ENCODE assay signal across 8 mouse cellular contexts in the genomic region with DNA sequence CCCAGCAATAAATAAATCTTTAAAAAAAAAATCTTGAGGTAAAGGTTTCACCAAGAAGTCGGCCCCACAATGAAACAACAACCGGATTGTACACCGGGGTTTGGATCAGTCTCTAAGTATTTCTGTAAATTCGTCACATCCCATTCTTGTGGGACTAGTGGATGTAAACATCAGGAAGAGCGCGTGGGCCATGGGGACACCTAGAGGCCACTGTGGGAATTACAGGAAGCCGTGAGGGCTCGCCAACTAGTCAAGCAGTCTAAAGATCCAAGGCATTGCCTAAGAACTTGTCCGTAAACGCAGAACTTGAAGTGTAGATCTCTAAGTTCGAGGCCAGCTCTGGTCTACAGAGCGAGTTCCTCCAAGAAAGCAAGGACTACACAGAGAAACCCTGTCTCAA. TPM values are rescaled to one million over a fixed set of nuclear protein-coding genes. Genes with fewer than 3 reads are reported as not detected.
A peak's percentile ranks its signal among the peaks of the same experiment; 100 is the strongest.
DNase-seq lines count a peak whose midpoint lies in the region; ATAC-seq and TF ChIP-seq lines count a peak whose summit lies in the region.

No protein-coding gene starts in this region.

- H3K9me3 ChIP-seq in intestine, postnatal 0 days (ENCODE audit: control insufficient read depth) = no peaks in the 10 kb centered on the region
- no peaks in the 10 kb centered on the region for H3K9me3 ChIP-seq in intestine, embryonic 16.5 days (ENCODE audit: control insufficient read depth, low read length)
- H3K9me3 ChIP-seq in E14TG2a.4 (ENCODE audit: low read length) = no peaks in the 10 kb centered on the region
- H3K9me3 ChIP-seq in neural tube, embryonic 11.5 days (ENCODE audit: control insufficient read depth, low read length) = no peaks in the 10 kb centered on the region

- 0 out of 2 replicates have a peak, but pooled peaks have one; percentile 15 for ATAC-seq in intestine, postnatal 0 days
- no peak for ATAC-seq in intestine, embryonic 16.5 days
- no peak for ATAC-seq in neural tube, embryonic 11.5 days (ENCODE audit: insufficient read depth, low FRiP score, low TSS enrichment)
- ATAC-seq in activated CD4-positive, CD25-positive, alpha-beta regulatory T cell, adult 4 months = no peak

- no peak overlapping the region for H3K9ac ChIP-seq in intestine, postnatal 0 days (ENCODE audit: low read depth, low read length)
- H3K9ac ChIP-seq in intestine, embryonic 16.5 days (ENCODE audit: low read depth, low read length) = no peak overlapping the region
- H3K9ac ChIP-seq in neural tube, embryonic 11.5 days (ENCODE audit: low read length) = no peak overlapping the region

- H3K27ac ChIP-seq in intestine, postnatal 0 days (ENCODE audit: low read depth, low read length) = no peak overlapping the region
- H3K27ac ChIP-seq in intestine, embryonic 16.5 days (ENCODE audit: low read length) = no peak overlapping the region
- no peak overlapping the region for H3K27ac ChIP-seq in embryonic fibroblast, embryonic 13.5 days (ENCODE audit: insufficient read depth, low read length)
- H3K27ac ChIP-seq in neural tube, embryonic 11.5 days (ENCODE audit: low read depth, low read length) = no peak overlapping the region

- H3K36me3 ChIP-seq in intestine, postnatal 0 days (ENCODE audit: control insufficient read depth, insufficient read depth) = peaks cover 20% of the 10 kb centered on the region
- H3K36me3 ChIP-seq in intestine, embryonic 16.5 days (ENCODE audit: control insufficient read depth, insufficient read depth, low read length) = peaks cover 5% of the 10 kb centered on the region
- peaks cover 21% of the 10 kb centered on the region for H3K36me3 ChIP-seq in E14TG2a.4 (ENCODE audit: insufficient read depth, low read length)
- no peaks in the 10 kb centered on the region for H3K36me3 ChIP-seq in neural tube, embryonic 11.5 days (ENCODE audit: control insufficient read depth, insufficient read depth, low read length)

- WGBS in intestine, postnatal 0 days = 39% methylated on average over 12 of the region's 12 CpGs
- WGBS in intestine, embryonic 16.5 days = 37% methylated on average over 12 of the region's 12 CpGs
- WGBS in neural tube, embryonic 11.5 days = 37% methylated on average over 12 of the region's 12 CpGs

- H3K4me2 ChIP-seq in intestine, postnatal 0 days (replicated peaks; ENCODE audit: low read depth) = no peak overlapping the region
- no peak overlapping the region for H3K4me2 ChIP-seq in intestine, embryonic 16.5 days (ENCODE audit: low read depth, low read length)
- no peak overlapping the region for H3K4me2 ChIP-seq in neural tube, embryonic 11.5 days (ENCODE audit: low read depth)

- DNase-seq in adrenal gland, postnatal 25 days = peak; percentile 63
- peak; percentile 49 to 52 for DNase-seq in left cerebral cortex, postnatal 25 days (ENCODE audit: low spot score in 2 of 2)
- peak; percentile 78 for DNase-seq in neural tube, embryonic 11.5 days (ENCODE audit: low spot score)

- TF ChIP-seq CTCF in intestine, postnatal 0 days (IDR thresholded peaks at IDR 0.05; ENCODE audit: low read depth) = peak; percentile 91
- TF ChIP-seq CTCF in E14TG2a.4 (conservative IDR thresholded peaks at IDR 0.05; ENCODE audit: low read length) = peak; percentile 98
- TF ChIP-seq CTCF in embryonic fibroblast, embryonic 13.5 days (IDR thresholded peaks at IDR 0.05; ENCODE audit: borderline replicate concordance, insufficient read depth, low read length) = peak; percentile 53; the same call in 1 of the 2 replicates

- 0 out of 2 replicates have a peak, but pooled peaks cover 3% of the 10 kb centered on the region for H3K4me1 ChIP-seq in intestine, postnatal 0 days (replicated peaks; ENCODE audit: control insufficient read depth, insufficient read depth, low read length)
- H3K4me1 ChIP-seq in intestine, embryonic 16.5 days (ENCODE audit: control insufficient read depth, insufficient read depth, low read length) = peaks cover 4% of the 10 kb centered on the region; the same call in 1 of the 2 replicates
- peaks cover 69% of the 10 kb centered on the region for H3K4me1 ChIP-seq in E14TG2a.4 (replicated peaks; ENCODE audit: low read depth, low read length)
- H3K4me1 ChIP-seq in embryonic fibroblast, embryonic 13.5 days (ENCODE audit: control insufficient read depth, insufficient read depth, low read length) = no peaks in the 10 kb centered on the region
- H3K4me1 ChIP-seq in neural tube, embryonic 11.5 days (ENCODE audit: control insufficient read depth, insufficient read depth, low read length) = peaks cover 3% of the 10 kb centered on the region; the same call in 1 of the 2 replicates

- no peaks in the 10 kb centered on the region for H3K27me3 ChIP-seq in intestine, postnatal 0 days (replicated peaks; ENCODE audit: control insufficient read depth, insufficient read depth, low read length)
- H3K27me3 ChIP-seq in intestine, embryonic 16.5 days (replicated peaks; ENCODE audit: control insufficient read depth, insufficient read depth, low read length) = no peaks in the 10 kb centered on the region
- peaks cover 7% of the 10 kb centered on the region for H3K27me3 ChIP-seq in E14TG2a.4 (ENCODE audit: insufficient read depth, low read length)
- H3K27me3 ChIP-seq in neural tube, embryonic 11.5 days (ENCODE audit: control insufficient read depth, insufficient read depth, low read length) = no peaks in the 10 kb centered on the region

- intact Hi-C loops in left cerebral cortex, postnatal 25 days (cut with DNase I) = no loop called here

- TF ChIP-seq POLR2A in embryonic fibroblast, embryonic 13.5 days (IDR thresholded peaks at IDR 0.05; ENCODE audit: low read depth, low read length) = no peak

- no peak overlapping the region for H3K4me3 ChIP-seq in intestine, postnatal 0 days (ENCODE audit: low read depth, low read length)
- no peak overlapping the region for H3K4me3 ChIP-seq in intestine, embryonic 16.5 days (ENCODE audit: low read length)
- H3K4me3 ChIP-seq in E14TG2a.4 (replicated peaks; ENCODE audit: low read length) = no peak overlapping the region
- no peak overlapping the region for H3K4me3 ChIP-seq in embryonic fibroblast, embryonic 13.5 days (ENCODE audit: insufficient read depth, low read length)
- H3K4me3 ChIP-seq in neural tube, embryonic 11.5 days (ENCODE audit: low read depth, low read length) = no peak overlapping the region

RNA-seq across cellular contexts. Expression of gene Tor3a, which starts 2.0 kb away (rescaled TPM):
- 5.8 and 7.1 TPM in 2 replicates for polyA plus RNA-seq in intestine, postnatal 0 days (2015; fragmentation: Nextera tagmentation; extraction: Ambion mirVana)
- 6.8 and 7.0 TPM in 2 replicates for polyA plus RNA-seq in intestine, embryonic 16.5 days (2015; fragmentation: Nextera tagmentation; extraction: Ambion mirVana)
- total RNA-seq in adrenal gland, postnatal 25 days (2021) = 13.8 and 19.3 TPM in 2 replicates
- polyA plus RNA-seq in embryonic fibroblast, embryonic 13.5 days (2011; ENCODE audit: insufficient read length, low read depth, missing spikeins) = 25.3 and 30.7 TPM in 2 replicates
- total RNA-seq in left cerebral cortex, postnatal 25 days (2021) = 1 to 10 TPM; 5.4 to 6.4 TPM
- polyA plus RNA-seq in neural tube, embryonic 11.5 days (2014; fragmentation: Nextera tagmentation; extraction: Ambion mirVana) = 3.0 and 4.0 TPM in 2 replicates
- polyA plus RNA-seq in activated CD4-positive, CD25-positive, alpha-beta regulatory T cell, adult 4 months (2017; shearing (Covaris generic)) = 10 to 100 TPM; 21.6 to 22.8 TPM

RNA-seq across cellular contexts. Expression of gene Fam20b, which starts 42.7 kb away (rescaled TPM):
- polyA plus RNA-seq in intestine, postnatal 0 days (2015; fragmentation: Nextera tagmentation; extraction: Ambion mirVana) = 35.4 and 36.9 TPM in 2 replicates
- 38.6 and 47.1 TPM in 2 replicates for polyA plus RNA-seq in intestine, embryonic 16.5 days (2015; fragmentation: Nextera tagmentation; extraction: Ambion mirVana)
- 47.6 and 58.9 TPM in 2 replicates for total RNA-seq in adrenal gland, postnatal 25 days (2021)
- polyA plus RNA-seq in embryonic fibroblast, embryonic 13.5 days (2011; ENCODE audit: insufficient read length, low read depth, missing spikeins) = 39.8 and 40.8 TPM in 2 replicates
- 10 to 100 TPM; 68.3 to 73.2 TPM for total RNA-seq in left cerebral cortex, postnatal 25 days (2021)
- 25.7 and 29.7 TPM in 2 replicates for polyA plus RNA-seq in neural tube, embryonic 11.5 days (2014; fragmentation: Nextera tagmentation; extraction: Ambion mirVana)
- polyA plus RNA-seq in activated CD4-positive, CD25-positive, alpha-beta regulatory T cell, adult 4 months (2017; shearing (Covaris generic)) = 10 to 100 TPM; 11.2 to 12.4 TPM
